Mouse (Mus musculus) lung, postnatal 36 days (tissue): ENCODE measurements around the gene Vmn2r37.
"Not testable (repeated sequence)": the region's sequence is repeated elsewhere in the genome, so short reads cannot be mapped to it uniquely, and the experiment has no call there.

Experiments
- DNase-seq: peaks from one replicate; pipeline ENCODE4 v3.0.0; 2022; ENCODE audit warnings: mixed read lengths

Gene Vmn2r37

GRCm38 (mm10) chr7:9223553-9223952, at the start of gene Vmn2r37:
Vmn2r37 (minus strand) TSS chr7:9223653.
- not testable (repeated sequence) for DNase-seq
